Mouse (Mus musculus): Measurements from ENCODE around the gene Ugt1a10.

GRCm38 (mm10) chr1:88255466-88255857 is 200.3 kb downstream of the Ugt1a10 start:
- TF ChIP-seq CTCF (IDR thresholded peaks at IDR 0.05; ENCODE audit: extremely low read depth, insufficient read length, insufficient replicate concordance, low read depth, low read length) (no peak), POLR2A (IDR thresholded peaks at IDR 0.05; ENCODE audit: low read depth, low read length) (no peak)

Measured in small intestine, adult 2 months (tissue).